Mouse (Mus musculus) thymus, postnatal 25 days (tissue): ENCODE measurements around the gene C1galt1.

Experiments used
- DNase-seq: peaks from one replicate; pipeline ENCODE4 v3.0.0; 2022

Gene C1galt1

DNA sequence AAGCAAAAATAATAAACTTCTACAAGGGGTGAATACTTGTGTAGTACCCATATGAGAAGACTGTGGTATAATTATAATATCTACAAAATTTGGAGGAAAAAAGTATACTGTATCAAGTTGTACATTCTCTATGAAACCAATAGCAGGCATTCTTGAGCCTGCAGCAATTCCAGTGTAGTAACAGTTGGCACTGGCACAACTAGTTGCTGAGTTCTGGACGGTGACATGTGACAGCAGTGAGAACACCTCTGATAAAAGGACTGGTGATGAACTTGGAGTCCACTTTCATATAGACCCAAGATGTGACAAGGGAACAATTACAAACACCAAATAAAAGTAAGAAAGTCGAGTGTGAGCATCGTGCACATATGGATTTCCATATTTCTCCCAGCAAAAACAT is 14.5 kb downstream of the C1galt1 start:
- no peak for DNase-seq

- no peak for DNase-seq
Observed at GRCm38 (mm10) chr6:7861033-7861432, 16.4 kb downstream of the C1galt1 start.

- DNase-seq: no peak
Observed at GRCm38 (mm10) chr6:7863354-7863753, 18.7 kb downstream of the C1galt1 start.

GRCm38 (mm10) chr6:7876836-7877235 is 32.2 kb downstream of the C1galt1 start:
- no peak for DNase-seq

DNA sequence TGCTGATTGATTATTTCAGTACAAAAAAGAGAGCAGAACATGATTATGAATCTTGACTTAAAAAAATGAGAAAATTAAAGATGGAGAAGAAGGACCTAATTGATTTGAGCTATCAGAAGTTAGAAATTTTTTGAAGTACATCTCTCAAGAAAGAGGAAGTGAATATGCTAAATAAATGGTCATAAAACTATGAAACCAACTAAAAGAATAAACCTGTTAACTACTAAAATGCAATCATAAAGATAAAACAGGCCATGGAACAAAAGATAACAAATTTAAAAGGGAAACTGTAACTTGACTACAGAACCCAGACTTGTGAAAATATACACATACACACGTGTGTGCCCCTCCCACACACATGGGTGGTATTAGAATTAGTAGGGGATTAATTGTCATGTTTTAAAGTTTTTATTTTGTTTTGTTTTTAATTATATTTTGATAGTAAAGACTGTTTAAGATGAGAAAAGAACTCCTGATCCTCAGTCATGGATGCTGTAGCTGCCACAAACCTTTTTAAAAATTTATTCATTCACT is 37.0 kb downstream of the C1galt1 start:
- no peak for DNase-seq

- DNase-seq: no peak
Observed at GRCm38 (mm10) chr6:7882520-7882919, 37.9 kb downstream of the C1galt1 start.

DNA sequence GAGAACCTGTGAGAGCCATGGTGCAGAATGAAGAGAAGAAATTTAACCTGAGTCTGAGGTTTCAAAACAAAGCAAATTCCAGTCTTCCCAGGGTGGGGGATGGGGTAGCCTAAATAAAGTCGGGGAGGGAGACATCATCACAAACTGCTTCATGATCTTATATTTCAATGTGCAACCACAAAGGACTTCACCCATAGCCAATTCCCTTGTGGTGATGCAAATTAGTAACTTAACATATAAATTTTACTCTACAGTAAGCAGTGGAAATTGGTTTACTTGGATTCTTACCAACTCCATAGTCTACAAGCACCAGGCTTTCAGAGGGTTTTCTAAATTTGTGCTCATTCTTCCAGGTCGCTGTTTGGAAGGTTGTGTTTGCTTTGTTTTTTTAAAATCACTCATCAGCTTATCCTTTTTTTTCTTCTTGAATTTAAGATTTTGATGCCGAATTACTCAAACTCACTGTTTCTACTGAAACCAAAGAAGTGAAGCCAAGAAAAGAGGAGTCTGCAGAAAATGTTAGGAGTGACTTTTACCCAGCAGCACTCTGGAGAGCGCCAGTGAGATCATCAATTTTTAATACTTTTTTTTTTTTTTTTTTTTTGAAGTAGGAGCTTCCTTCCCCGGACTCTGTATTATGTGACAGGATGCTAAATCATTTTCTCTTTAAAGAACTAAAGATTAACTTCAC is 41.5 kb downstream of the C1galt1 start:
- no peak for DNase-seq

GRCm38 (mm10) chr6:7886685-7887004 is 42.0 kb downstream of the C1galt1 start:
- no peak for DNase-seq

GRCm38 (mm10) chr6:7896339-7896738 is 51.7 kb downstream of the C1galt1 start:
- no peak for DNase-seq

GRCm38 (mm10) chr6:7912015-7912414 is 67.4 kb downstream of the C1galt1 start:
- no peak for DNase-seq
